Mouse (Mus musculus) adrenal gland, adult 10 weeks (tissue): ENCODE results near the gene Clasp1. TPM values are rescaled to one million over a fixed set of nuclear protein-coding genes. Genes with fewer than 3 reads are reported as not detected.

Source experiments
- polyA plus RNA-seq: library from polyadenylated mRNA; stranded (reverse); fragments of 350-450 nt; fragmentation: Illumina TruSeq; extraction: RNeasy Lipid Tissue Mini Kit (QIAGEN cat#74804); gene quantifications from one replicate; pipeline ENCODE4 v1.2.3, GENCODE M21; 2014; ENCODE audit warnings: low read depth, low replicate concordance

Gene Clasp1
- polyA plus RNA-seq, result 35.0 TPM

DNA sequence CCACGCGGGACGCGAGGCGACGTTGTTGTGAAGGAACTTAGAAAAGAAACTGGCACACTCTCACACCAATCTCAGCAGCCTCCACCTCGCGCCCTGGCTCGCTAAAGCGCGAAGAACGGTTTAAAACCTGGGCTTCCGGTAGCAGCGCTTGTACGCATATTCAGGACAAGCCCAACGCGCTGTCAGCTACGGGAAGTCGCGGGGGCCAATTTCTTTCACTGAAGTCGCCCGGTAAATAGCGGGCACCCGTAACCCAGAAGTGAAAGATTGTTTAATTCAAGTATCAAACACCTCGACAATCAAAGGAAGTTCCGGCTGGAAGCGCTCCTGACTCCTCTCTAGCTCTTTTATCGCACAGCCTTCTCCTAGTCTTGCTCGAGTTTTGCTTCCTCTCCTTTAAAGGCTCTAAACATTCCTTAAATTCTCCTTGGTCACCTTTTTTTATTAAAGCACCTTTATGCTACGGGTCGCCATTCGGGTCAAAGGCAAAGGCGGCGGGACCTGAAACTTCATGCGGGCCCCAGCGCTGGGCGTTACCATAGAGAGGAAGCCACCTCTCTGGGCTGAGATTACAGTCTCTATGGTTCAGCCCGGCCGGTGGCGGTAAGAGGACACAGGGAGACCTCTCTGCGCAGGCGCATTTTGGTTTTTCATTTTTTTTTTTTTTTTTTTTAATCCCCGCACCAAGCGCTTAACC is at the start of gene Clasp1:
TSS of gene Clasp1 (plus strand) at position 302 of the 697 bp plus-strand sequence.

GRCm38 (mm10) chr1:118627781-118628464 is 239.1 kb downstream of the Clasp1 start, which contains the start of gene Tfcp2l1:
Gene Tfcp2l1, plus strand, starts transcription at chr1:118627945.

Other genes with a start within 250 kb of the Clasp1 start
- not detected for gene Gm29106, start 212.5 kb upstream of the Clasp1 start, polyA plus RNA-seq
- 134 TPM for gene Tsn, start 77.3 kb upstream of the Clasp1 start, polyA plus RNA-seq
- gene Nifk, start 67.2 kb upstream of the Clasp1 start, polyA plus RNA-seq, result 113 TPM
- 0.52 TPM for gene Tfcp2l1, start 238.9 kb downstream of the Clasp1 start, polyA plus RNA-seq